Mouse (Mus musculus): ENCODE results near the gene Arnt.
"Not testable (repeated sequence)": the region's sequence is repeated elsewhere in the genome, so short reads cannot be mapped to it uniquely, and the experiment has no call there.

Gene Arnt

GRCm38 (mm10) chr3:95434136-95434982, at the start of gene Arnt:
TSS of gene Arnt (plus strand) at chr3:95434388.
- DNase-seq (ENCODE audit: low spot score), result peak; percentile 95

DNA sequence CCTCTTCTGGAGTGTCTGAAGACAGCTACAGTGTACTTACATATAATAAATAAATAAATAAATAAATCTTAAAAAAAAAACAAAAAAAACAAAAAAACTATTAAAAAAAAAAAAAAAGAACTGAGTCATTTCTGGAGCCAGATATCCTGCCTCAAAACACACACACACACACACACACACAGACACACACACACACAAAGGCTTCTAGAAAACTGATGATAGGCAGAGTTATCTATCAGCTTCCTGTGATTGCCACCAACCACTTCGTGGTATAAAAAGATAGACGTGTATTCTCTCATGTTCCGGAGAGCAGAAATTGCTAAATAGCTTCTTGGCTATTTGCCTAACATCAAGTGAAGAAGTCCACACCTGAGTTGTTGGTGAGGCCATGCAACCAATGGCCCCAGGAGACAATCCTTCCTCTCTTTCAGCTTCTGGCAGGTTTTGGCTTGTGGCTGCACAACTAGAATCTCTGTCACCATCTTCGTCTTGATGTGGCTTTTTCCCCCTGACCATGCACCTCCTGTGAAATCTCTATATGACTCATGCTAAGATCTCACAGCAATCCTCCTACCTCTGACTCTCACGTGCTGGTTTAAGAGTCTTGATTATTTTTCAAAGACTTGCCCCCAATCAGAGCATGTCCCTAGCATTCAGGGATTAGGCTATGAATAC, 48.6 kb upstream of the Arnt start:
- no peak for DNase-seq (ENCODE audit: low spot score)

DNA sequence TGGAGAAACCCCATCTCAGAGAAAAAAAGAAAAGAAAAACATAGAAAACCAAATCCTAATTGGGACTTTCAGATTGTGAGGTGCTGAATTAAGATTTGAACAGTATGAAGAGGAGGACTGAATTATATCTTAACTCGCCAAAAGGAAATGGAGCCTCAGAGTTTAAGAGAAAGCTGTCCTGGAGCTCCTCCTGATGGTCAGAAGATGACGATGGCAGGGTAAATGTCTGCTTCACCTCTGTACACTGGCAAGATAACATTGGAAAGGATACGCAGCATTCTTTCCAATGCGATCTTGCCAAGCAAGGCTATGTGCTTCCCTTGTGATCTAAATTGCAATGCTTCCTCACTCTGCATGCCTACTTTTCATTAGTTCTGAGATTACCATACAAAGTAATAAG, 39.8 kb upstream of the Arnt start:
- DNase-seq (ENCODE audit: low spot score), result peak; percentile 12

- DNase-seq (ENCODE audit: low spot score), result no peak
These were observed 31.4 kb upstream of the Arnt start, which contains the start of gene 4930558C23Rik for GRCm38 (mm10) chr3:95402741-95403140. TSS of gene 4930558C23Rik (minus strand) at chr3:95402841.

GRCm38 (mm10) chr3:95407728-95408127, 26.5 kb upstream of the Arnt start:
- DNase-seq (ENCODE audit: low spot score), result no peak

DNA sequence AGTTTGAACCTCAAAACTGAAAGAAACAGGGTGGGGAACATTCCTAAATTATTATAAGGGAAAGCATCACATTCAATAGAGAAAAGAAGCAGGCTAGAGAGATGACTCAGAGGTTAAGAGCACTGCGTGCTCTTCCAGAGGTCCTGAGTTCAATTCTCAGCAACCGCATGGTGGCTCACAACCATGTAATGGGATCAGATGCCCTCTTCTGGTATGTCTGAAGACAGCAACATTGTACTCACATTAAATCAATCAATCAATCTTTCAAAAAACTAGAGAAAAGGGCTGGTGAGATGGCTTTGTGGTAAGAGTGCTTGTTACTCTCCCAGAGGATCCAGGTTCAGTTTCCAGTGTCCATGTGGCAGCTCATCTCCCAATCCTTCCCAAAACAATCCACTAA, 25.3 kb upstream of the Arnt start:
- no peak for DNase-seq (ENCODE audit: low spot score)

DNA sequence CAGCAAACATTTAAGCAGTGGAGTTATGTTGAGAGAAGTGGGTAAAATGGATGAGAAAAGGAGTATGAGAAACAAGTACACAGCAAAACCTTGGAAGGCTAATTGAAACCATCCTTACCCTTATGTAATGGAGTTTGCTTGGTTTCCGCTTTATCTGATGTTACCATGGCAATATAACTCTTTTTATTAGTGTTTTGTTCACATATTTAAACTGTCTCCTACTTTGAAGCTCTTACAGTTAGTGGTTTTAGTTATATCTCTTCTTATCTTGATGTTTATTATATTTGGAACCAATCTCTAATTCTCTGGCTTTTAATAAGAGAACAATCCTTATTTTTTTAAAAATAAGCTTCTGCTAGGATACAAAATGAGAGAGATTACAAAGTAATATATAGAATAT, 21.9 kb upstream of the Arnt start:
- DNase-seq (ENCODE audit: low spot score), result no peak

DNA sequence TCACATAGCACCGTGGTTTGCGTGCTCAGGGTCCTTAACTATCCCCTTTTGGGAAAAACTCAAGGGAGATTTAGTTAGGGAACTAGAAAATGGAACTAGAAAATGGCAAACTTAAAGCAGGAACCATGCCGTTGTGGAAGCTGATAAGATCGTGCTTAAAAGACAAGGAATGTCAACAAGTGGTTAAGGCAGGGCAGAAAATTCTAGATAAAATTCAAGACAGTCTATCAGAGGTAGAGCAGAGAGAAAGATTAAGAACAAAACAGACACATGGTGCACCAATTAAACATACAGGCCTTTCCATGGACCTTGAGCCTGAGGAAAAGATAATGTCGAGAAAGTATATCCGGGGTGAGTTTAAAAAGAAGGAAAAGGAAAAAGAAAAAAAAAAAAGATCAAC, 16.3 kb upstream of the Arnt start:
- DNase-seq (ENCODE audit: low spot score), result no peak

DNA sequence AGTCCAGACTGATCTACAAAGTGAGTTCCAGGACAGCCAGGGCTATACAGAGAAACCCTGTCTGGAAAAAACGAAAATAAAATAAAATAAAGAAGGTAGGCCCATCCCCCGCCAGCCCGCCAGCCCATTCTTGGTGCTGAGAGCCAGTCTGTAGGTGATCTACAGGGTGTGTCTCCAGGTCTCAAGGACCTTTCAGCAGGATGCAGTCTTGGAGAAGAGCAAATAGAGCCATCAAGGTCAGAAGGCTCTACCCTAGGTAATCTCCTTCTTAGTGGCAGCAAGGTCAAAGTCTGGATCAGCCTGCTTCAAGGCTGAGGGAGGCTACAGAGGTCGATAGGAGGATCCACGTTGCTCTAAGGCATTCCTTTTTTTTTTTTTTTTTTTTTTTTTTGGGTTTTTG, 7.7 kb upstream of the Arnt start:
- DNase-seq (ENCODE audit: low spot score), result not testable (repeated sequence)

DNA sequence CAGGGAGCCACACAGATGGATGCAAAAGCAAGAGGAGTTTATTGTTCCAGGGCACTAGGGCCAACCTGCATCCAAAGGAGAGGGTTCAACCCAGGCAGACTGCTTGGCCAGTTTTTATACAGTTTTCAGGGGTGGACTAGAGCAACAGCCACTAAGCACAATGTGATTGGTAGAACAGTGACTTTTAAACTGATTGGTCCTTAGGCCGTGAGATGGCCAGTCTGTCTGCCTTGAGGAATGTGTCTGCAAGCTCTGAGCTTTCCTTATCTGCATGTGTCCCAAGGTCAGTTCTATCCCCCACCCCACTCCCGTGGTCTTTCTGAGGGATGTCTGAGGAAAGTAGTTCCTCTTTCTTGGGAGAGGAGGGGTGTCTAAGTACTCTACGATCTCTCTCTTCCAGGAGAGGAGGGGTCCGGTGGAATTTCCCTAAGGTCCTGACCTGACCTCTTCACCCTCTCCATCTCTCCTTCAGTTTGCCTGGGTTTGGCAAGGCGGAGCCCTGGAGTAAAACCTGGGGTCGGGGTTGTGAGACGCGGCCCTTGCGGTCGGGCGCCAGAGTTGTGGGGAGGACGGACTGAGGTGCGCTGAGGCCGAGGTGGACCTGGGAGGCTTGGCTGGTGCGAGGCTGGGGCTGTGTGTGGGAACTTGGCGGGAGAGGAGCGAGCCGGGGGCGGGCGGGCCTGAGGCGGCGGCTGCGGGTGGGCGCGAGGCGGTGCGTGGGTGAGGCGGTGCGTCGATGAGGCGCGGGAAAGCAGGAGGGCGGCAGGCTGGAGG, 6.9 kb upstream of the Arnt start:
- DNase-seq (ENCODE audit: low spot score), result not testable (repeated sequence)

GRCm38 (mm10) chr3:95427891-95428238, 6.3 kb upstream of the Arnt start:
- not testable (repeated sequence) for DNase-seq (ENCODE audit: low spot score)

DNA sequence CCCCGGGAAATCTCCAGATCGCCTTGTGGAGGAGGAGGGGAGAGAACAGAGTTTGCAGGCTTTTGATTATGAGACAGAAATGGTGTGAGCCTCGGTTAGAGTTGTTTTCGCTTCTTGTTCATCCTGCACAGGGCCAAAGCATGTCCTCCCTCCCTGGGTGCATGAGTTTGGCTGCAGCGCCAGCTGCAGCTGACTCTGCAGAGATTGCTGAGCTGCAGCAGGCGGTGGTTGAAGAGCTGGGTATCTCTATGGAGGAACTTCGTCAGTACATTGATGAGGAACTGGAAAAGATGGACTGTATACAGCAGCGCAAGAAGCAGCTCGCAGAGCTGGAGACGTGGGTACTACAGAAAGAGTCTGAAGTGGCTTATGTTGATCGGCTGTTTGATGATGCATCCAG, 5.8 kb upstream of the Arnt start:
- DNase-seq (ENCODE audit: low spot score), result not testable (repeated sequence)

GRCm38 (mm10) chr3:95433301-95433915, 780 bp upstream of the Arnt start:
- no peak for DNase-seq (ENCODE audit: low spot score)

DNA sequence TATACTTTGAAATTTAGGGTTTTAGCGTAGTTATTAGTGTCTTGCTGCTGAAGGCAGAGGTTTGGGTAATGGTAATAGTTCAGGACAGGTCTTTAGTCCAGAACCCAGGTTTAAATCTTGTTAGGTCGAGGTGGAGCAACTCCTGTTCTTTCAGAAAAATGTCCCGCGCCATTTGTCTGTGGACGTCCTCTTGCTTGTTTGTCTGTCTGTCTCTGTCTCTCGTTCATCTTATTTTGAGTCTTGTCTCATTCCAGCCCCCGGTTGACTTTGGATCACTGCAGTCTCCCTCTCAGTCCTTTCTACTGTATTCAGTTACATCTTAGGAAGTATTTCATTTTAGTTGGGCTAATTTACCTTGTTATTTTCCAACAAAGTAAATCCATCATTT, 789 bp downstream of the Arnt start:
- DNase-seq (ENCODE audit: low spot score), result no peak

- no peak for DNase-seq (ENCODE audit: low spot score)
These were observed 1.4 kb downstream of the Arnt start for GRCm38 (mm10) chr3:95435561-95435960.

DNA sequence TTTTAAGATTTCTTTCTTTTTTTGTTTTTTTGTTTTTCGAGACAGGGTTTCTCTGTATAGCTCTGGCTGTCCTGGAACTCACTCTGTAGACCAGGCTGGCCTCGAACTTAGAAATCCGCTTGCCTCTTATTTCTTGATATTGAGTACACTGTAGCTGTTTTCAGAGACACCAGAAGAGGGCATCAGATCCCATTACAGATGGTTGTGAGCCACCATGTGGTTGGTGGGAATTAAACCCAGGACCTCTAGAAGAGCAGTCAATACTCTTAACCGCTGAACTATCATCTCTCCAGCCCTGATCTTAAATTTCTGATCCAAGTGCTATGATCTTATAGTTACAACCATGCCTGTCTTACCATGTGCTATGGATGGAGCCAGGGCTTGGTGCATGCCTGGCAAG, 4.4 kb downstream of the Arnt start:
- not testable (repeated sequence) for DNase-seq (ENCODE audit: low spot score)

DNA sequence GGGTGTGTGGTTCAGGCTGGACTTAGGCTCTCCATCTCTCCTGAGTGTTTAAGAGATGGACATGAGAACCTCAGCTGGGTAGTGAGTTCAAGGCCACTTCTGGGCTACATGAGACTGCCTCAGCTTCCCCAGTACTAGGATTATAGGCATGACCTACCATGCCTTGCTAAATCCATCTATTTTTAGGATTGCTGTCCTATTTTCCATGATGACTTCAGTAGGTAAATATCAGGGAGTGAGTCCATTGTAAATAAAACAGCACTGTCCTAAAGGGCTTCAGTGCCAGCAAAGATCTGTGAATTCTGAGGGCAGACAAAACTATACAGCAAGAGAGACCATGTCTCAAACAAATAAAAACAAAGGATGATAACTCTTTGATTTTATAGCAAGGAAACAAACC, 5.5 kb downstream of the Arnt start:
- no peak for DNase-seq (ENCODE audit: low spot score)

- DNase-seq (ENCODE audit: low spot score), result no peak
These were observed 8.4 kb downstream of the Arnt start for GRCm38 (mm10) chr3:95442406-95443117.

GRCm38 (mm10) chr3:95445311-95445710, 11.1 kb downstream of the Arnt start:
- DNase-seq (ENCODE audit: low spot score), result no peak

DNA sequence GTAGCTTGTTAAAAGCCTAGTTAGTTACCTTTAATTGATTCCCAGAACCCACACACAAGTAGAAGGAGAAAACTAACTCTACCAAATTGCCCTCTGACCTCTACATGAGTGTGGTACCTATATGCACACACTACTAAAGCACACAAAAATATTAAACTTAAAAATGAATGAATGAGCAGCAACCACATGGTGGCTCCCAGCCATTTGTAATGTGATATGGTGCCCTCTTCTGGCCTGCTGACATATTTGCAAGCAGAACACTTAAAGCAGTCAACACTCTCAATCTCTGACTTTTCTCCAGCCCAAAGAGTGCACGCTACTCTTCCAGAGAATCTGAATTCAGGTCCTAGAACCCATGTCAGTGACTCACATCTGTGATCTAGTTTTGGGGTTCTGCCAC, 16.2 kb downstream of the Arnt start:
- DNase-seq (ENCODE audit: low spot score), result peak; percentile 73

DNA sequence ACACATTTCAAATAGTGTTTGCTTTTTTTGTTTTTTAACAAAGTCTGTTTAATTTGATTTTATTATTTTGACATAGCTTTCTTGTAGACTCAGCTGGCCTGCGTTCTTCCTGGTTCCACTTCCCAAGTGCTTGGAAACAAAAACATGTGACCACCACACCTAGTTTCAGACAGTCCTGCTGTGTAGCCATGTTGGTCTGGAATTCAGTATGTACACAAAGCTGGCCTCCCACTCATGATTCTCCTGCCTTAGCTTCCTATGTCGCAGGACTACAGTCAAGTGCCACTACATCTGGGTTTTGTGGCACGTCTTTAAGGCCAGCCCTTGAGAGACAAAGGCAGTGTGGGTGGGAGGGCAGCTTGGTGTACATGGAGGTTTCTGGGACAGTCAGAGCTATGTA, 16.7 kb downstream of the Arnt start:
- DNase-seq (ENCODE audit: low spot score), result no peak

- no peak for DNase-seq (ENCODE audit: low spot score)
These were observed 22.2 kb downstream of the Arnt start for GRCm38 (mm10) chr3:95456367-95456766.

Measured in retina, embryonic 14.5 days (tissue).